Mouse (Mus musculus) ES-E14 (cell line): ENCODE results near the gene Gabrd. TPM values are rescaled to one million over a fixed set of nuclear protein-coding genes. Genes with fewer than 3 reads are reported as not detected.

ENCODE experiments used
- DNase-seq: peaks from one replicate; pipeline ENCODE4 v3.0.0-alpha.2; 2013; ENCODE audit warnings: low read depth, low spot score
- H3K27ac ChIP-seq: 2 replicates; pipeline ENCODE4 v1.5.1; 2012; ENCODE audit warnings: low read depth, mild to moderate bottlenecking, low read length, moderate library complexity, mixed read lengths; ENCODE audit not compliant: poor library complexity, insufficient read depth, severe bottlenecking
- H3K36me3 ChIP-seq: 2 replicates; pipeline ENCODE4 v1.6.1; 2012; ENCODE audit warnings: mild to moderate bottlenecking, low read length, moderate library complexity, mixed read lengths; ENCODE audit not compliant: control insufficient read depth, poor library complexity, insufficient read depth, severe bottlenecking
- H3K4me1 ChIP-seq, 2 experiments: fragments of 150-350 bp in 1 of 2; sonication (generic) in 1 of 2; 2 replicates each; pipeline ENCODE4 v1.6.1; 2012; ENCODE audit warnings: low read length in 2 of 2, mild to moderate bottlenecking in 1 of 2, mixed read lengths in 1 of 2; ENCODE audit not compliant: control insufficient read depth in 2 of 2, insufficient read depth in 2 of 2, poor library complexity in 1 of 2
- H3K4me3 ChIP-seq, 2 experiments: fragments of 150-350 bp in 1 of 2; sonication (generic) in 1 of 2; 2 replicates each; pipeline ENCODE4 v1.5.1; 2012; ENCODE audit warnings: low read length in 2 of 2, low read depth in 1 of 2, mild to moderate bottlenecking in 1 of 2, mixed read lengths in 1 of 2; ENCODE audit not compliant: insufficient read depth in 1 of 2, poor library complexity in 1 of 2, severe bottlenecking in 1 of 2
- H3K9ac ChIP-seq: 2 replicates; pipeline ENCODE4 v1.6.1; 2012; ENCODE audit warnings: low read depth, mild to moderate bottlenecking, low read length, mixed read lengths; ENCODE audit not compliant: poor library complexity, insufficient read depth, severe bottlenecking
- H3K9me3 ChIP-seq: fragments of 150-350 bp; sonication (generic); 2 replicates; pipeline ENCODE4 v1.6.1; 2012; ENCODE audit warnings: low read depth, mild to moderate bottlenecking, low read length; ENCODE audit not compliant: control insufficient read depth, insufficient read depth
- CHD2 ChIP-seq: IDR thresholded peaks from 2 replicates; pipeline ENCODE4 v1.6.1; 2014; ENCODE audit warnings: mild to moderate bottlenecking, low read depth, low read length, inconsistent platforms
- HCFC1 ChIP-seq: IDR thresholded peaks from 2 replicates; pipeline ENCODE4 v1.6.1; 2012; ENCODE audit warnings: low read length, inconsistent platforms, borderline replicate concordance; ENCODE audit not compliant: insufficient read depth
- MAFK ChIP-seq: IDR thresholded peaks from 2 replicates; pipeline ENCODE4 v1.6.1; 2014; ENCODE audit warnings: mild to moderate bottlenecking, low read depth, low read length, inconsistent platforms; ENCODE audit not compliant: insufficient read depth
- ZC3H11A ChIP-seq: IDR thresholded peaks from 2 replicates; pipeline ENCODE4 v1.6.1; 2012; ENCODE audit warnings: low read depth, mild to moderate bottlenecking, inconsistent platforms, low read length, borderline replicate concordance
- ZNF384 ChIP-seq: IDR thresholded peaks from 2 replicates; pipeline ENCODE4 v1.6.1; 2012; ENCODE audit warnings: low read depth, low read length, inconsistent platforms
- in situ Hi-C, 2 experiments: fragments of 600-800 bp; cut with MboI; formaldehyde crosslinking; loops; one replicate each; pipeline ENCODE4 v1.15.1; 2025; ENCODE audit warnings: low sequenced_read_pairs in 2 of 2, inconsistent platforms in 1 of 2; ENCODE audit not compliant: unreplicated experiment in 2 of 2
- total RNA-seq: library from RNA; depleted of rRNA; stranded (reverse); fragments of 300-350 nt; gene quantifications from 2 replicates; pipeline ENCODE4 v1.2.3, GENCODE M21; 2012

Gabrd gene
- total RNA-seq, 1 experiment = not detected

DNA sequence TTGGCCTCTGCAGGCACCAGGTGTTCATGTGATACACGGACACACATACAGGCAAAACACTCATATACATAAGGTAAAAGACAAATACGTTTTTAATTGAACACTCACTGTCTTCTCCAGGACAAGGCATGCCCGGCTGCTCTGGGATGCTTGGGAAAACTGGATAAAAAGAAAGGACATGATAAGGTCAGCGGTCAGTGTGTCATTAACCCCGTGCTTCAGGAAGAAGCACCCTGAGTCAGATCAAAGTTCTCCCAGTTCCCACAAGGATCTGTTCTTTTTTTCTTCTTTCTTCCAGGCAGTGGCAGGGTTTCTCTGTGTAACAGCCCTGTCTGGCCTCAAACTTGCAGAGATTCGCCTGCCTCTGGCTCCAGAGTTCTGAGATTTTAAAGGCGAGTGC lies 43.4 kb downstream of the Gabrd start:
- TF ChIP-seq ZC3H11A (no peak), MAFK (no peak), ZNF384 (no peak), CHD2 (no peak), HCFC1 (no peak)
- H3K9ac ChIP-seq = no peak overlapping the region
- no peak overlapping the region for H3K4me3 ChIP-seq
- H3K36me3 ChIP-seq = peaks cover 17% of the 10 kb centered on the region; the same call in 1 of the 2 replicates
- in situ Hi-C loops = no loop called here
- H3K4me1 ChIP-seq = peaks cover 0 to 6% of the 10 kb centered on the region in 2 experiments; a peak in 1 of 4 replicates
- DNase-seq = no peak
- H3K27ac ChIP-seq = no peak overlapping the region
- H3K9me3 ChIP-seq = no peaks in the 10 kb centered on the region

- Histone ChIP-seq H3K9me3 (no peaks in the 10 kb centered on the region), H3K4me1 (peaks cover 0 to 2% of the 10 kb centered on the region in 2 experiments; a peak in 1 of 4 replicates), H3K9ac (no peak overlapping the region), H3K4me3 (no peak overlapping the region), H3K36me3 (peaks cover 17% of the 10 kb centered on the region; the same call in 1 of the 2 replicates), H3K27ac (no peak overlapping the region)
- DNase-seq = no peak
- TF ChIP-seq ZC3H11A = no peak
- TF ChIP-seq ZNF384 = no peak
- TF ChIP-seq CHD2 = no peak
- TF ChIP-seq HCFC1 = no peak
- TF ChIP-seq MAFK = no peak
- in situ Hi-C loops = no loop called here
Measured at GRCm38 (mm10) chr4:155354035-155354434, 43.9 kb downstream of the Gabrd start.

DNA sequence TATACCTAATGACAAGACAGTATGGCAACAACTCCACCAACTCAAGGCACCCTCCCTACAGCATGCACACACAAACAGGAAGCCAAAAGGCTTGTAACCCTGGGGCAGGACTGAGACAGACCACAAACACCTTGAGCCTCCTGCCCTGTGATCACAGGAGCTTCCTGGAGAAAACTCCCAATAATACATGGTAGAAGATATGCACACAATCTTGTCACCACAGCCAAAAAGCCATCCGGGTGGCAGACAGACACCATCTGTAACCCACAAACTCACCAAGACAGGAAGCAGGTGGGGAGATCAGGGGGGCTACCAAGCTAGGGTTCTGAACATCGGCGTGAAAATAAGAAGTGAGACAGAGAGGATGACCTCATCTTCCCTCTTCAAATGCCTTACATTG lies 45.3 kb downstream of the Gabrd start:
- no peaks in the 10 kb centered on the region for H3K9me3 ChIP-seq
- no peak for DNase-seq
- in situ Hi-C loops = no loop called here
- H3K27ac ChIP-seq = no peak overlapping the region
- no peak overlapping the region for H3K9ac ChIP-seq
- H3K4me1 ChIP-seq = no peaks in the 10 kb centered on the region
- no peak overlapping the region for H3K4me3 ChIP-seq
- H3K36me3 ChIP-seq = peaks cover 20% of the 10 kb centered on the region; the same call in 1 of the 2 replicates
- no peak for TF ChIP-seq ZNF384
- no peak for TF ChIP-seq ZC3H11A
- no peak for TF ChIP-seq MAFK
- TF ChIP-seq HCFC1 = no peak
- no peak for TF ChIP-seq CHD2

DNA sequence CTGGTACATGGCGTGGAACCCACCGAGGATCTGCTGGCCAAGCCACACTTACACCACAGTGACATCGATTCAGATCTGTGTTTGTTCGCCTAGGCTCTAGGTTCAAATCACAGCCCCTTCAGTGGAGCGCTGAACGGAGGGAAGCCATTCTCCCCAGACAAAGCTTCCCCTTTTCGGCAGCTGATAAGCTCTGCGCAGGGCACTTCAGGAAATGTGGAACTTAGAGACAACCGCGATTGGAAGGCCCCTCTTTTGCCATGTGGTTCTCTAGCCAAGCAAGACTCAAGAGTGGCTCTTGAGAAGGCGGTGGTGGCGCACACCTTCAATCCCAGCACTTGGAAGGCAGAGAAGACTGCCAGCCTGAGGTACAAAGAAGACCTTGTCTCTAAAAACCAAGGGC lies 51.6 kb downstream of the Gabrd start:
- Histone ChIP-seq H3K9me3 (no peaks in the 10 kb centered on the region), H3K4me3 (no peak overlapping the region), H3K36me3 (peaks cover 3% of the 10 kb centered on the region; the same call in 1 of the 2 replicates), H3K27ac (no peak overlapping the region; the same call in 1 of the 2 replicates), H3K4me1 (peaks cover 0 to 6% of the 10 kb centered on the region in 2 experiments; a peak in 1 of 4 replicates), H3K9ac (no peak overlapping the region)
- in situ Hi-C loops = no loop called here
- DNase-seq = no peak
- TF ChIP-seq ZC3H11A (no peak), CHD2 (no peak), HCFC1 (no peak), MAFK (no peak), ZNF384 (no peak)

DNA sequence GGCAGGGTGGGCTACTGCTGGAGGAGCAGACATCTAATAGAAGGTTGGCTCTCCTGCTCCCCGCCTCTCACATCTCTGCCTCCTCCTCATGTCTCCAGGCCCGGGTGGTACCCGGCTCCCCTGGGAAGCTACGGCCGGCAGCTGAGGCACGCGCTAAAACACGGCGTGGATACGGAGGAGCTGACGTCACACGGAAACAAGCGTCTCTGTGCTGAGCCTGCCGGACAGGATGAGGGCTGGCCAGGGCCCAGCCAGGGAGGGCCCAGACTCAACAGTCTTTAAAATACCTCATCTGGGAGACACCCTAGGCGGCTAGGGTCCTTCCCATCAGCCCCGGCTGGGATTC lies 52.3 kb downstream of the Gabrd start:
- in situ Hi-C loops = no loop called here
- TF ChIP-seq MAFK (no peak), CHD2 (no peak), ZNF384 (no peak), ZC3H11A (no peak)
- Histone ChIP-seq H3K4me3 (peak overlapping the region; percentile 62 to 63), H3K9me3 (no peaks in the 10 kb centered on the region), H3K4me1 (peaks cover 0 to 6% of the 10 kb centered on the region in 2 experiments; a peak in 1 of 4 replicates), H3K9ac (peak overlapping the region; percentile 30; the same call in 1 of the 2 replicates), H3K36me3 (peaks cover 3% of the 10 kb centered on the region; the same call in 1 of the 2 replicates), H3K27ac (no peak overlapping the region)
- no peak for DNase-seq
